Mouse (Mus musculus) right cerebral cortex, postnatal 14 days (tissue): ENCODE measurements around the gene Itprid2.
"Not testable (repeated sequence)": the region's sequence is repeated elsewhere in the genome, so short reads cannot be mapped to it uniquely, and the experiment has no call there.

ENCODE experiments used
- DNase-seq: peaks from one replicate; pipeline ENCODE4 v3.0.0; 2022

Gene Itprid2

GRCm38 (mm10) chr2:79634528-79635400, at the start of gene Itprid2:
Gene Itprid2 (plus strand): TSS chr2:79635352.
- peak; percentile 96 for DNase-seq

- no peak for DNase-seq
Measured at GRCm38 (mm10) chr2:79596177-79596576, 39.0 kb upstream of the Itprid2 start.

GRCm38 (mm10) chr2:79597090-79597489, 38.1 kb upstream of the Itprid2 start:
- no peak for DNase-seq

GRCm38 (mm10) chr2:79601109-79601508, 34.0 kb upstream of the Itprid2 start:
- not testable (repeated sequence) for DNase-seq

- no peak for DNase-seq
Measured at GRCm38 (mm10) chr2:79601691-79602116, 33.4 kb upstream of the Itprid2 start.

- no peak for DNase-seq
Measured at GRCm38 (mm10) chr2:79602306-79602705, 32.8 kb upstream of the Itprid2 start.

- no peak for DNase-seq
Measured at GRCm38 (mm10) chr2:79603363-79603762, 31.8 kb upstream of the Itprid2 start.

- no peak for DNase-seq
Measured at GRCm38 (mm10) chr2:79606033-79606432, 29.1 kb upstream of the Itprid2 start.

- DNase-seq: no peak
Measured at GRCm38 (mm10) chr2:79607181-79607580, 28.0 kb upstream of the Itprid2 start.

- no peak for DNase-seq
Measured at GRCm38 (mm10) chr2:79608301-79609074, 26.7 kb upstream of the Itprid2 start.

- no peak for DNase-seq
Measured at GRCm38 (mm10) chr2:79610894-79611293, 24.3 kb upstream of the Itprid2 start.

GRCm38 (mm10) chr2:79618145-79618544, 17.0 kb upstream of the Itprid2 start:
- no peak for DNase-seq

- DNase-seq: no peak
Measured at GRCm38 (mm10) chr2:79618614-79619568, 16.3 kb upstream of the Itprid2 start.

- DNase-seq: no peak
Measured at GRCm38 (mm10) chr2:79623256-79623655, 11.9 kb upstream of the Itprid2 start.

- no peak for DNase-seq
Measured at GRCm38 (mm10) chr2:79627624-79628023, 7.5 kb upstream of the Itprid2 start.

- no peak for DNase-seq
Measured at GRCm38 (mm10) chr2:79630231-79630630, 4.9 kb upstream of the Itprid2 start.

GRCm38 (mm10) chr2:79635426-79636291, 507 bp downstream of the Itprid2 start:
- peak; percentile 64 for DNase-seq

GRCm38 (mm10) chr2:79638924-79639323, 3.8 kb downstream of the Itprid2 start:
- DNase-seq: no peak

- peak; percentile 36 for DNase-seq
Measured at GRCm38 (mm10) chr2:79646237-79646688, 11.1 kb downstream of the Itprid2 start.

GRCm38 (mm10) chr2:79647094-79647493, 11.9 kb downstream of the Itprid2 start:
- no peak for DNase-seq

GRCm38 (mm10) chr2:79647728-79648127, 12.6 kb downstream of the Itprid2 start:
- DNase-seq: no peak

- no peak for DNase-seq
Measured at GRCm38 (mm10) chr2:79651185-79651584, 16.0 kb downstream of the Itprid2 start.
